Comparison of ENCODE assay signal across 11 mouse cellular contexts in the genomic region with DNA sequence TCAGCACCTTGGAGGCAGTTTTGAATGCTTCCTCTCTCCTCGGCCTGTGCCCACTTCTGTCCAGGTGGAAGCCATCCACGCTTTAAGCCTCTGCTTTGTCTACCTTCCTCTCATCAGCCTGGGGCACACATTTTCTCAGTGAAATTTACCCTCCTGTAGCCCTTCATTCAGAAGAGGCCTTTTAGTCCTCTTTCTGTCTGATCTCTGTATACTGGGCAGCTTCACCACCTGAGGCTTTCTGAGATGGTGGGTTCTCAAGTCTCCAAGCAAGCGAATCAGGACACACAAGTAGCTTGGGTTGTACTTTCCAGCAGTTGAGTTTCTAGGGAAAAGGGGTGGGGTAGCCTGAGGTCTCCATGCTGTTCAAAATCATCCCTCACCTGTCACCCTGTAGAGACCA. TPM values are rescaled to one million over a fixed set of nuclear protein-coding genes. Genes with fewer than 3 reads are reported as not detected.
DNase-seq lines count a peak whose midpoint lies in the region; ATAC-seq and TF ChIP-seq lines count a peak whose summit lies in the region.
"Had no signal": no experiment of that assay in that cellular context is flagged by ENCODE, and none has a peak within 500 bp of the region (broad histone marks: within the 10 kb centered on the region; RNA-seq: fewer than 3 reads in every experiment).

No protein-coding gene starts in this region.

- peak overlapping the region; percentile 66; the same call in 1 of the 2 replicates for H3K4me3 ChIP-seq in heart, embryonic 15.5 days
- H3K4me3 ChIP-seq in heart, adult 2 months = no peak overlapping the region
- peak overlapping the region; percentile 90 for H3K4me3 ChIP-seq in brown adipose tissue, adult 24 weeks (ENCODE audit: insufficient read depth, low read depth, low read length)
- H3K4me3 ChIP-seq in hindbrain, embryonic 15.5 days = peak overlapping the region; percentile 68
- H3K4me3 ChIP-seq in midbrain, embryonic 11.5 days (ENCODE audit: low read depth, low read length) = no peak overlapping the region

- H3K27me3 ChIP-seq in heart, embryonic 15.5 days = 0 out of 2 replicates have a peak, but pooled peaks cover 3% of the 10 kb centered on the region
- H3K27me3 ChIP-seq in heart, adult 2 months (ENCODE audit: control insufficient read depth, insufficient read depth, low read length) = no peaks in the 10 kb centered on the region
- no peaks in the 10 kb centered on the region for H3K27me3 ChIP-seq in hindbrain, embryonic 15.5 days
- no peaks in the 10 kb centered on the region for H3K27me3 ChIP-seq in midbrain, embryonic 11.5 days (ENCODE audit: control insufficient read depth, insufficient read depth, low read length)

- H3K4me1 ChIP-seq in heart, embryonic 15.5 days (replicated peaks) = peaks cover 15% of the 10 kb centered on the region
- H3K4me1 ChIP-seq in heart, adult 2 months (ENCODE audit: control insufficient read depth, insufficient read depth, low read length) = peaks cover 1% of the 10 kb centered on the region; the same call in 1 of the 2 replicates
- H3K4me1 ChIP-seq in brown adipose tissue, adult 24 weeks (ENCODE audit: control insufficient read depth, insufficient read depth, insufficient read length, low read length) = peaks cover 4% of the 10 kb centered on the region
- peaks cover 31% of the 10 kb centered on the region for H3K4me1 ChIP-seq in hindbrain, embryonic 15.5 days (replicated peaks)
- peaks cover 9% of the 10 kb centered on the region for H3K4me1 ChIP-seq in midbrain, embryonic 11.5 days (ENCODE audit: control insufficient read depth, insufficient read depth, low read length)

- H3K9ac ChIP-seq in heart, embryonic 15.5 days = no peak overlapping the region
- H3K9ac ChIP-seq in heart, adult 2 months (ENCODE audit: low read depth, low read length) = no peak overlapping the region
- peak overlapping the region; percentile 81; the same call in 1 of the 2 replicates for H3K9ac ChIP-seq in hindbrain, embryonic 15.5 days
- no peak overlapping the region for H3K9ac ChIP-seq in midbrain, embryonic 11.5 days (ENCODE audit: low read length)

- no peak for TF ChIP-seq CTCF in heart, adult 2 months (IDR thresholded peaks at IDR 0.05)

- H3K9me3 ChIP-seq in heart, embryonic 15.5 days (replicated peaks) = no peaks in the 10 kb centered on the region
- no peaks in the 10 kb centered on the region for H3K9me3 ChIP-seq in hindbrain, embryonic 15.5 days
- no peaks in the 10 kb centered on the region for H3K9me3 ChIP-seq in midbrain, embryonic 11.5 days (ENCODE audit: control insufficient read depth, low read length)

- 90% methylated on average over 3 of the region's 3 CpGs for WGBS in heart, embryonic 15.5 days
- 91% methylated on average over 3 of the region's 3 CpGs for WGBS in heart, adult 2 months
- 98% methylated on average over 3 of the region's 3 CpGs for WGBS in hindbrain, embryonic 15.5 days
- WGBS in midbrain, embryonic 11.5 days = 91% methylated on average over 3 of the region's 3 CpGs

- TF ChIP-seq POLR2A in heart, adult 2 months (IDR thresholded peaks at IDR 0.05; ENCODE audit: insufficient read depth, low read depth, low read length) = no peak

- no peak overlapping the region for H3K27ac ChIP-seq in heart, embryonic 15.5 days
- no peak overlapping the region for H3K27ac ChIP-seq in heart, adult 2 months
- no peak overlapping the region for H3K27ac ChIP-seq in brown adipose tissue, adult 24 weeks (replicated peaks; ENCODE audit: low read depth, low read length)
- H3K27ac ChIP-seq in hindbrain, embryonic 15.5 days (replicated peaks) = no peak overlapping the region
- no peak overlapping the region for H3K27ac ChIP-seq in midbrain, embryonic 11.5 days (ENCODE audit: low read depth, low read length)

- no peak for TF ChIP-seq EP300 in heart, adult 2 months (IDR thresholded peaks at IDR 0.05; ENCODE audit: insufficient read depth, low read depth, low read length)

- no peaks in the 10 kb centered on the region for H3K79me2 ChIP-seq in heart, adult 2 months (replicated peaks; ENCODE audit: control insufficient read depth, insufficient read depth, low read length)

- H3K36me3 ChIP-seq in heart, embryonic 15.5 days = peaks cover 18% of the 10 kb centered on the region
- H3K36me3 ChIP-seq in heart, adult 2 months (ENCODE audit: control insufficient read depth, insufficient read depth, low read length) = no peaks in the 10 kb centered on the region
- H3K36me3 ChIP-seq in hindbrain, embryonic 15.5 days = peaks cover 9% of the 10 kb centered on the region; the same call in 1 of the 2 replicates
- no peaks in the 10 kb centered on the region for H3K36me3 ChIP-seq in midbrain, embryonic 11.5 days (ENCODE audit: control insufficient read depth, insufficient read depth, low read length)

- no peak for DNase-seq in heart, adult 2 months
- DNase-seq in midbrain, embryonic 11.5 days (ENCODE audit: low spot score, missing footprints) = peak; percentile 51
- DNase-seq in embryo, embryonic 11 days = no peak
- no peak for DNase-seq in adrenal gland, postnatal 36 days
- no peak for DNase-seq in frontal cortex, postnatal 25 days (ENCODE audit: low spot score in 2 of 2)
- DNase-seq: adrenal gland, postnatal 25 days; layer of hippocampus, adult 9-11 months; thymus, postnatal 36 days had no signal

- H3K4me2 ChIP-seq in heart, embryonic 15.5 days = peak overlapping the region; percentile 93
- H3K4me2 ChIP-seq in hindbrain, embryonic 15.5 days = peak overlapping the region; percentile 84
- H3K4me2 ChIP-seq in midbrain, embryonic 11.5 days = no peak overlapping the region

- intact Hi-C loops in heart, adult 2 months (cut with DNase I) = no loop called here

- ATAC-seq in heart, embryonic 15.5 days (replicated peaks; ENCODE audit: insufficient number of reproducible peaks, insufficient read depth, low FRiP score, low read depth) = no peak
- no peak for ATAC-seq in hindbrain, embryonic 15.5 days (ENCODE audit: low FRiP score, low read depth)
- no peak for ATAC-seq in midbrain, embryonic 11.5 days (ENCODE audit: low FRiP score)

RNA-seq across cellular contexts. Expression of gene Rgs19, which starts 1.5 kb away (rescaled TPM):
- 30.9 and 45.3 TPM in 2 replicates for polyA plus RNA-seq in heart, embryonic 15.5 days (2015; fragmentation: Nextera tagmentation; extraction: Ambion mirVana)
- total RNA-seq in heart, adult 2 months (2021) = 1 to 10 TPM; 6.7 to 8.0 TPM
- polyA plus RNA-seq in heart, adult 2 months (2012; rRNA removed) = 22.8 and 24.5 TPM in 2 replicates
- polyA plus RNA-seq in brown adipose tissue, adult 24 weeks (2012; ENCODE audit: insufficient read depth, insufficient read length, missing spikeins) = 27.0 and 27.9 TPM in 2 replicates
- polyA plus RNA-seq in hindbrain, embryonic 15.5 days (2015; fragmentation: Nextera tagmentation; extraction: Ambion mirVana) = 56.8 and 64.9 TPM in 2 replicates
- 61.6 and 65.4 TPM in 2 replicates for polyA plus RNA-seq in midbrain, embryonic 11.5 days (2014; fragmentation: Nextera tagmentation; extraction: Ambion mirVana)
- 10 to 100 TPM; 24.7 to 25.6 TPM for total RNA-seq in adrenal gland, postnatal 36 days (2021)

RNA-seq across cellular contexts. Expression of gene Lkaaear1, which starts 5.9 kb away (rescaled TPM):
- polyA plus RNA-seq in heart, embryonic 15.5 days (2015; fragmentation: Nextera tagmentation; extraction: Ambion mirVana) = not detected in 2 replicates
- total RNA-seq in heart, adult 2 months (2021) = not detected
- polyA plus RNA-seq in heart, adult 2 months (2012; rRNA removed) = 0.27 TPM in 1 of 2 replicates, not detected in the other
- not detected in 2 replicates for polyA plus RNA-seq in brown adipose tissue, adult 24 weeks (2012; ENCODE audit: insufficient read depth, insufficient read length, missing spikeins)
- not detected in 2 replicates for polyA plus RNA-seq in hindbrain, embryonic 15.5 days (2015; fragmentation: Nextera tagmentation; extraction: Ambion mirVana)
- polyA plus RNA-seq in midbrain, embryonic 11.5 days (2014; fragmentation: Nextera tagmentation; extraction: Ambion mirVana) = not detected in 2 replicates
- not detected for total RNA-seq in adrenal gland, postnatal 36 days (2021)
- total RNA-seq: adrenal gland, postnatal 25 days had no signal

RNA-seq across cellular contexts. Expression of gene Tcea2, which starts 12.2 kb away (rescaled TPM):
- polyA plus RNA-seq in heart, embryonic 15.5 days (2015; fragmentation: Nextera tagmentation; extraction: Ambion mirVana) = 13.5 and 19.2 TPM in 2 replicates
- total RNA-seq in heart, adult 2 months (2021) = 1 to 10 TPM; 4.3 to 6.0 TPM
- polyA plus RNA-seq in heart, adult 2 months (2012; rRNA removed) = 10.4 and 13.4 TPM in 2 replicates
- polyA plus RNA-seq in brown adipose tissue, adult 24 weeks (2012; ENCODE audit: insufficient read depth, insufficient read length, missing spikeins) = 3.2 and 3.4 TPM in 2 replicates
- 38.5 and 46.8 TPM in 2 replicates for polyA plus RNA-seq in hindbrain, embryonic 15.5 days (2015; fragmentation: Nextera tagmentation; extraction: Ambion mirVana)
- polyA plus RNA-seq in midbrain, embryonic 11.5 days (2014; fragmentation: Nextera tagmentation; extraction: Ambion mirVana) = 15.5 and 16.0 TPM in 2 replicates
- total RNA-seq in adrenal gland, postnatal 36 days (2021) = 1 to 10 TPM; 5.8 to 7.0 TPM

RNA-seq across cellular contexts. Expression of gene Sox18, which starts 20.9 kb away (rescaled TPM):
- 41.9 and 47.2 TPM in 2 replicates for polyA plus RNA-seq in heart, embryonic 15.5 days (2015; fragmentation: Nextera tagmentation; extraction: Ambion mirVana)
- 10 to 100 TPM; 37.8 to 46.2 TPM for total RNA-seq in heart, adult 2 months (2021)
- 74.4 and 105 TPM in 2 replicates for polyA plus RNA-seq in heart, adult 2 months (2012; rRNA removed)
- polyA plus RNA-seq in brown adipose tissue, adult 24 weeks (2012; ENCODE audit: insufficient read depth, insufficient read length, missing spikeins) = 12.8 and 22.2 TPM in 2 replicates
- polyA plus RNA-seq in hindbrain, embryonic 15.5 days (2015; fragmentation: Nextera tagmentation; extraction: Ambion mirVana) = 17.4 and 20.0 TPM in 2 replicates
- polyA plus RNA-seq in midbrain, embryonic 11.5 days (2014; fragmentation: Nextera tagmentation; extraction: Ambion mirVana) = 12.5 and 14.6 TPM in 2 replicates
- total RNA-seq in adrenal gland, postnatal 36 days (2021) = 10 to 100 TPM; 21.9 to 34.6 TPM

RNA-seq across cellular contexts. Expression of gene Oprl1, which starts 22.5 kb away (rescaled TPM):
- polyA plus RNA-seq in heart, embryonic 15.5 days (2015; fragmentation: Nextera tagmentation; extraction: Ambion mirVana) = 1.8 and 3.0 TPM in 2 replicates
- total RNA-seq in heart, adult 2 months (2021) = not detected
- polyA plus RNA-seq in heart, adult 2 months (2012; rRNA removed) = not detected in 2 replicates
- not detected in 2 replicates for polyA plus RNA-seq in brown adipose tissue, adult 24 weeks (2012; ENCODE audit: insufficient read depth, insufficient read length, missing spikeins)
- 83.9 and 86.4 TPM in 2 replicates for polyA plus RNA-seq in hindbrain, embryonic 15.5 days (2015; fragmentation: Nextera tagmentation; extraction: Ambion mirVana)
- 21.7 and 22.9 TPM in 2 replicates for polyA plus RNA-seq in midbrain, embryonic 11.5 days (2014; fragmentation: Nextera tagmentation; extraction: Ambion mirVana)
- total RNA-seq in adrenal gland, postnatal 36 days (2021) = 1 to 10 TPM in 1 of 2 experiments, under 1 TPM in 1; 0.63 to 1.3 TPM

Comparison
In these comparisons a context has a peak if more than half of its experiments do, and no peak if none do; other contexts are left out.
1. H3K4me3 ChIP-seq: peak in heart, embryonic 15.5 days (single experiment), brown adipose tissue, adult 24 weeks (single experiment) and hindbrain, embryonic 15.5 days (single experiment); none in heart, adult 2 months (single experiment) and midbrain, embryonic 11.5 days (single experiment).